Mouse (Mus musculus) midbrain, embryonic 16.5 days (tissue): ENCODE measurements around the gene Gucy2g. TPM values are rescaled to one million over a fixed set of nuclear protein-coding genes. Genes with fewer than 3 reads are reported as not detected.
"Not testable (repeated sequence)": the region's sequence is repeated elsewhere in the genome, so short reads cannot be mapped to it uniquely, and the experiment has no call there.

Source experiments
- ATAC-seq: fragments of 200-750 bp; cut with Nextera tagmentation; 2 replicates; pipeline ENCODE4 v1.8.0; 2017; ENCODE audit warnings: moderate TSS enrichment
- H3K27ac ChIP-seq: fragments of 300-500 bp; sonication (generic); 2 replicates; pipeline ENCODE4 v1.5.1; 2014; ENCODE audit warnings: mild to moderate bottlenecking, low read length, mixed read lengths
- H3K27me3 ChIP-seq: fragments of 300-500 bp; sonication (generic); 2 replicates; pipeline ENCODE4 v1.6.1; 2014; ENCODE audit warnings: low read depth, low read length, mixed read lengths; ENCODE audit not compliant: control insufficient read depth, insufficient read depth
- H3K36me3 ChIP-seq: fragments of 300-500 bp; sonication (generic); 2 replicates; pipeline ENCODE4 v1.6.1; 2014; ENCODE audit warnings: mild to moderate bottlenecking, low read length, moderate library complexity, mixed read lengths; ENCODE audit not compliant: control insufficient read depth, insufficient read depth
- H3K4me1 ChIP-seq: fragments of 300-500 bp; sonication (generic); 2 replicates; pipeline ENCODE4 v1.6.1; 2014; ENCODE audit warnings: mild to moderate bottlenecking, low read length, mixed read lengths; ENCODE audit not compliant: control insufficient read depth, insufficient read depth
- H3K4me2 ChIP-seq: fragments of 300-500 bp; sonication (generic); 2 replicates; pipeline ENCODE4 v1.6.1; 2014; ENCODE audit warnings: mild to moderate bottlenecking, low read length, mixed read lengths
- H3K4me3 ChIP-seq: fragments of 300-500 bp; sonication (generic); 2 replicates; pipeline ENCODE4 v1.5.1; 2014; ENCODE audit warnings: low read depth, mild to moderate bottlenecking, low read length, moderate library complexity, mixed read lengths
- H3K9ac ChIP-seq: fragments of 300-500 bp; sonication (generic); 2 replicates; pipeline ENCODE4 v1.6.1; 2014; ENCODE audit warnings: low read depth, low read length, mixed read lengths
- H3K9me3 ChIP-seq: fragments of 300-500 bp; sonication (generic); replicated peaks from 2 replicates; pipeline ENCODE4 v1.6.1; 2014; ENCODE audit warnings: mild to moderate bottlenecking, low read length, mixed read lengths; ENCODE audit not compliant: control insufficient read depth, poor library complexity, severe bottlenecking
- WGBS: fragments of 180-500 bp; shearing (Covaris S2); extraction: QIAGEN DNeasy Blood & Tissue Kit; methylation state at CpG from one replicate; pipeline ENCODE4 v1.1.7; 2014; 5-methylcytosine and 5-hydroxymethylcytosine counted together
- microRNA-seq: library from miRNA; unstranded; fragments of <30 nt; microRNA quantifications from one replicate; pipeline ENCODE4, GENCODE M21; 2017
- polyA plus RNA-seq: library from polyadenylated mRNA; unstranded; fragments of >200 nt; fragmentation: Nextera tagmentation; extraction: Ambion mirVana; gene quantifications from 2 replicates; pipeline ENCODE4 v1.2.1, GENCODE M21; 2015

Gene Gucy2g
- polyA plus RNA-seq, 1 experiment from 2014 or later = 0.05 TPM

DNA sequence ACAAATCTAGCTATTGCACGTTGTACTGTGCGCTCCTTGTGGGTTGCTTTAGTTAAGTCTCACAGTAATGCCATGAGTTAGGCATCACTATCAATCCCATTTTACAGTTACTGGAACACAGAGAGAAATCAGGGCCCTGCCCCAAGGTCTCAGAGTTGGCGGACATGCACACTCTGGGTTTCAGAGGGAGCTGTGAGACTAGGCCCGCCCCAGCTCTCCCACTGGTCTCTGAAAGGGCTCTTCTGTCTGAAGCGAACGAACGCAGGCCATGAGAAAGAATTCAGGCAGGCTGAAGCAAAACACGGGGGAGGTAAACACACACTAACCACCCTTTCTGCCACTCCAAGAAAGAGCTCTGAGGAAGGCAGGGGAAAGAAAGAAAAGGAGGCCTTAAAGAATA lies 82.4 kb downstream of the Gucy2g start:
- Histone ChIP-seq H3K9me3 (no peaks in the 10 kb centered on the region), H3K27ac (no peak overlapping the region), H3K36me3 (no peaks in the 10 kb centered on the region), H3K9ac (no peak overlapping the region), H3K4me1 (no peaks in the 10 kb centered on the region), H3K4me2 (no peak overlapping the region), H3K27me3 (no peaks in the 10 kb centered on the region), H3K4me3 (no peak overlapping the region)
- no peak for ATAC-seq
- 64% methylated on average over 8 of the region's 8 CpGs for WGBS

DNA sequence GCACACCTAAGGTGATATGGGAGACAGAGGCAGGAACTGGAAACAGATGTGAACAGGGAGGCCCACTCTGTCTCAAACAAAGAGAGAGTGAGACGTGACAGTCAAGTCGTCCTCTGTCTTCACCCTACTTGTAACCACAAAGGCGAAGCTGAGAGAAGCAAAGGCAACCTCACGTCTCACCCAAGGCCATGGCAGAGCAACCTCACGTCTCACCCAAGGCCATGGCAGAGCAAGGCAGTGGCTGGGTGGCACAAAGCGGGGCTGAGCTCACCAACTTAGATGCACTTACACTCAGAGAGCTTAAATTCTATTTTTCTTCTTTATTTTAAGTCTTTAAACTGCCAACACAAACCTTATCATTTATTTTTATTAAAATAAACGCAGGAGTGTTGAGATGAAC lies 84.0 kb downstream of the Gucy2g start:
- Histone ChIP-seq H3K9me3 (no peaks in the 10 kb centered on the region), H3K27ac (no peak overlapping the region), H3K27me3 (no peaks in the 10 kb centered on the region), H3K4me1 (no peaks in the 10 kb centered on the region), H3K36me3 (no peaks in the 10 kb centered on the region), H3K4me3 (no peak overlapping the region), H3K9ac (no peak overlapping the region), H3K4me2 (no peak overlapping the region)
- ATAC-seq = no peak
- 88% methylated on average over 7 of the region's 7 CpGs for WGBS

- Histone ChIP-seq H3K9me3 (no peaks in the 10 kb centered on the region), H3K4me1 (no peaks in the 10 kb centered on the region), H3K4me2 (no peak overlapping the region), H3K27me3 (no peaks in the 10 kb centered on the region), H3K4me3 (no peak overlapping the region), H3K9ac (no peak overlapping the region), H3K36me3 (no peaks in the 10 kb centered on the region), H3K27ac (no peak overlapping the region)
- WGBS = 91% methylated on average over 6 of the region's 6 CpGs
- no peak for ATAC-seq
These were observed 88.1 kb downstream of the Gucy2g start for GRCm38 (mm10) chr19:55152983-55153382.

DNA sequence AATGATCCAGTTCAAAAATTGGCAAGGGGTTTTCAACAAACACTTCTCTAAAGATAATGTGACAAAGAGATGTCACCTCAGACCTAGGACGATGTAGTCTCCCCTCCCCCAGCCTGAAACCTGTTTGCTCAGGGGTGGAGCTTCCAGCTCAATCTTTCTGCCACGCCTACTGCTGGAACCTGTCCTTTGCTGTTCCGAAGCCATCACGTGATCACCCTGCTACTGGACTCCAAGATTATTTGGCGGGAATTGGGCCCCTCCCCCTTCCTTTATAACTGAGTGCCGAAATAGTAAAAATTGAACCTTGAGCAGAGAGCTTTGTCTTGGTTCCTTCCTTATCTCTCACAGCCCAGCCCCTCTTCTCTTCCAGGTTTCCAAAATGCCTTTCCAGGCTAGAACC lies 88.8 kb downstream of the Gucy2g start:
- 82% methylated on average over 5 of the region's 6 CpGs for WGBS
- not testable (repeated sequence) for H3K36me3 ChIP-seq, ATAC-seq

GRCm38 (mm10) chr19:55149646-55150045 lies 91.4 kb downstream of the Gucy2g start:
- Histone ChIP-seq H3K4me3 (no peak overlapping the region), H3K9ac (no peak overlapping the region), H3K4me2 (no peak overlapping the region), H3K9me3 (no peaks in the 10 kb centered on the region), H3K27ac (no peak overlapping the region), H3K36me3 (no peaks in the 10 kb centered on the region), H3K4me1 (no peaks in the 10 kb centered on the region), H3K27me3 (no peaks in the 10 kb centered on the region)
- 88% methylated on average over 6 of the region's 6 CpGs for WGBS
- no peak for ATAC-seq

More for the DNA sequence above, 88.8 kb downstream of the Gucy2g start:
- H3K27ac ChIP-seq, H3K4me2 ChIP-seq, H3K27me3 ChIP-seq, H3K4me1 ChIP-seq, H3K9me3 ChIP-seq, H3K9ac ChIP-seq, H3K4me3 ChIP-seq: not testable (repeated sequence)

- no peaks in the 10 kb centered on the region for H3K36me3 ChIP-seq
- 92% methylated on average over 6 of the region's 6 CpGs for WGBS
- H3K9ac ChIP-seq = no peak overlapping the region
- H3K9me3 ChIP-seq = no peaks in the 10 kb centered on the region
- H3K27ac ChIP-seq = no peak overlapping the region
- H3K27me3 ChIP-seq = no peaks in the 10 kb centered on the region
- no peak overlapping the region for H3K4me3 ChIP-seq
- no peak overlapping the region for H3K4me2 ChIP-seq
- no peak for ATAC-seq
- H3K4me1 ChIP-seq = peaks cover 9% of the 10 kb centered on the region; the same call in 1 of the 2 replicates
These were observed 92.9 kb downstream of the Gucy2g start for GRCm38 (mm10) chr19:55148109-55148508.

Small RNAs within 50 kb of the gene (microRNA-seq; reads per million reads assigned to microRNA genes)
- 4.8 reads per million, percentile 23 among the genes with 10 or more reads in this experiment for gene Mir6715

Other genes with a start within 250 kb of the Gucy2g start
- gene Gpam, start 114.0 kb downstream of the Gucy2g start, polyA plus RNA-seq = 25.2 and 28.3 TPM in 2 replicates
- 0.15 and 0.41 TPM in 2 replicates for gene Tectb, start 60.5 kb downstream of the Gucy2g start, polyA plus RNA-seq
- 14.7 and 18.2 TPM in 2 replicates for gene Acsl5, start 10.7 kb upstream of the Gucy2g start, polyA plus RNA-seq
- gene Zdhhc6, start 74.8 kb upstream of the Gucy2g start, polyA plus RNA-seq = 64.7 and 71.1 TPM in 2 replicates
- 42.1 and 43.6 TPM in 2 replicates for gene Vti1a, start 75.1 kb upstream of the Gucy2g start, polyA plus RNA-seq